Mouse (Mus musculus) erythroblast, embryonic 14.5 days (primary cell): Measurements from ENCODE around the gene Atg10.

Experiments
- GATA1 ChIP-seq: IDR thresholded peaks from 2 replicates; pipeline ENCODE4 v1.6.1; 2012; ENCODE audit warnings: low read length, inconsistent platforms, mixed read lengths
- TAL1 ChIP-seq: IDR thresholded peaks from 3 replicates; pipeline ENCODE4 v1.6.1; 2012; ENCODE audit warnings: low read length, inconsistent platforms, mixed read lengths

DNA sequence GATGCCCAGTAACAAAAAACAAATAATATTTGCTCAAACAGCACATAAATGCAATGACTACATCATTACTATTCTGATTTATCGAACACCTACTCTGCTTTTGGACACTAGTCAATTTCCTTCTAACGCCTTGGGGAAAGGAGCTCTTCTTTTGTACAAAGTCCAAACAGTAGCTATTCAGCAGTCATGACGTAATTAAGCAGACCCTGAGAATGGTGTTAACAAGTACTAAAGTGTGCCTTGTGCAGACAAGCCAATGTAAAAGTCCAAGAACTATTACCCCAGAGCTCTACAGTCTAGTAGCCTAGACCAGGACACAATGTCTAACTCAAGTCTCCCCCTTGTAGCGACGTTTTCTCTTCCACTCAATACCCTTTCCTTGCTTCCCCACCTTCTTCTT lies 67.5 kb downstream of the Atg10 start:
- TF ChIP-seq GATA1 = no peak
- TF ChIP-seq TAL1 = no peak
